Mouse (Mus musculus) heart, embryonic 15.5 days (tissue): ENCODE measurements around the gene Scn10a. TPM values are rescaled to one million over a fixed set of nuclear protein-coding genes. Genes with fewer than 3 reads are reported as not detected.

ENCODE experiments used
- ATAC-seq: fragments of 200-750 bp; cut with Nextera tagmentation; replicated peaks from 2 replicates; pipeline ENCODE4 v1.8.0; 2017; ENCODE audit warnings: low read depth, moderate TSS enrichment; ENCODE audit not compliant: insufficient number of reproducible peaks, insufficient read depth, low FRiP score
- H3K27ac ChIP-seq: fragments of 300-500 bp; sonication (generic); 2 replicates; pipeline ENCODE4 v1.5.1; 2015; ENCODE audit warnings: mild to moderate bottlenecking, inconsistent platforms
- H3K27me3 ChIP-seq: fragments of 300-500 bp; sonication (generic); 2 replicates; pipeline ENCODE4 v1.6.1; 2015; ENCODE audit warnings: inconsistent platforms
- H3K36me3 ChIP-seq: fragments of 300-500 bp; sonication (generic); 2 replicates; pipeline ENCODE4 v1.6.1; 2015; ENCODE audit warnings: mild to moderate bottlenecking, inconsistent platforms
- H3K4me1 ChIP-seq: fragments of 300-500 bp; sonication (generic); replicated peaks from 2 replicates; pipeline ENCODE4 v1.6.1; 2015; ENCODE audit warnings: inconsistent platforms
- H3K4me2 ChIP-seq: fragments of 300-500 bp; sonication (generic); 2 replicates; pipeline ENCODE4 v1.6.1; 2015; ENCODE audit warnings: inconsistent platforms, mild to moderate bottlenecking, moderate library complexity
- H3K4me3 ChIP-seq: fragments of 300-500 bp; sonication (generic); 2 replicates; pipeline ENCODE4 v1.5.1; 2015; ENCODE audit warnings: mild to moderate bottlenecking, inconsistent platforms
- H3K9ac ChIP-seq: fragments of 300-500 bp; sonication (generic); 2 replicates; pipeline ENCODE4 v1.6.1; 2015; ENCODE audit warnings: mild to moderate bottlenecking, inconsistent platforms
- H3K9me3 ChIP-seq: fragments of 300-500 bp; sonication (generic); replicated peaks from 2 replicates; pipeline ENCODE4 v1.6.1; 2016; ENCODE audit warnings: inconsistent platforms
- WGBS: fragments of 180-500 bp; shearing (Covaris S2); methylation state at CpG from one replicate; pipeline ENCODE4 v1.1.7; 2015; ENCODE audit warnings: mixed read lengths; 5-methylcytosine and 5-hydroxymethylcytosine counted together
- polyA plus RNA-seq: library from polyadenylated mRNA; unstranded; fragments of >200 nt; fragmentation: Nextera tagmentation; extraction: Ambion mirVana; gene quantifications from 2 replicates; pipeline ENCODE4 v1.2.1, GENCODE M21; 2015

Gene Scn10a
- polyA plus RNA-seq, 1 experiment from 2014 or later: 0.96 TPM

GRCm38 (mm10) chr9:119725293-119725862, 6.3 kb upstream of the Scn10a start:
- no peak for ATAC-seq
- no peaks in the 10 kb centered on the region for H3K9me3 ChIP-seq
- 0 out of 2 replicates have a peak, but pooled peaks cover 2% of the 10 kb centered on the region for H3K4me1 ChIP-seq
- no peak overlapping the region for H3K4me3 ChIP-seq
- H3K4me2 ChIP-seq: no peak overlapping the region
- H3K36me3 ChIP-seq: no peaks in the 10 kb centered on the region
- no peak overlapping the region for H3K27ac ChIP-seq
- H3K27me3 ChIP-seq: no peaks in the 10 kb centered on the region
- no peak overlapping the region for H3K9ac ChIP-seq
- WGBS: 70% methylated on average over 6 of the region's 6 CpGs

DNA sequence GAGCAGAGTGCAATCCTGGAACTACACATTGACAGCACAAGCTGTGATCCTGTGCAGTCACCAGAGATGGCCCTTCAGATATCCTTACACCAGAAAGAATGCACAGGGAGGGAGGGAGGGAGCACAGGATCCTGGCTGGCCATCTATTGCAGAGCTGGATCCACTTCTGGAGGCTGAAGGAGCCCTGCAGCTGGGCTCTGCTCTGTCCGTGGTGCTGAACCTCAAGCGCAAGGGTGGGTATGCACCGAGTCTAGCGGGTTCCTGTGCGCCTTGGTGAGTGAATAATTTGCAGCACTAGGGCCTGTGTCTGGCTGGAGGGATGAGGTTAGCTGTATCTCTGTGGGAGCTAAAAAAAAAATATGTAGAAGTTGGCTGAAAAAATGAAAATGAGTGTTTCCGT, 12.4 kb downstream of the Scn10a start:
- no peaks in the 10 kb centered on the region for H3K4me1 ChIP-seq
- H3K9me3 ChIP-seq: no peaks in the 10 kb centered on the region
- no peak overlapping the region for H3K4me3 ChIP-seq
- no peaks in the 10 kb centered on the region for H3K36me3 ChIP-seq
- H3K4me2 ChIP-seq: no peak overlapping the region
- H3K27ac ChIP-seq: no peak overlapping the region
- peak; percentile 53 for ATAC-seq
- 0 out of 2 replicates have a peak, but pooled peaks cover 5% of the 10 kb centered on the region for H3K27me3 ChIP-seq
- 9% methylated on average over 6 of the region's 6 CpGs for WGBS
- no peak overlapping the region for H3K9ac ChIP-seq

GRCm38 (mm10) chr9:119691505-119691904, 27.6 kb downstream of the Scn10a start:
- Histone ChIP-seq H3K9ac (no peak overlapping the region), H3K9me3 (no peaks in the 10 kb centered on the region), H3K4me3 (no peak overlapping the region), H3K27me3 (no peaks in the 10 kb centered on the region), H3K4me1 (no peaks in the 10 kb centered on the region), H3K4me2 (no peak overlapping the region), H3K36me3 (no peaks in the 10 kb centered on the region), H3K27ac (no peak overlapping the region)
- no peak for ATAC-seq
- WGBS: 50% methylated on average over 7 of the region's 7 CpGs

DNA sequence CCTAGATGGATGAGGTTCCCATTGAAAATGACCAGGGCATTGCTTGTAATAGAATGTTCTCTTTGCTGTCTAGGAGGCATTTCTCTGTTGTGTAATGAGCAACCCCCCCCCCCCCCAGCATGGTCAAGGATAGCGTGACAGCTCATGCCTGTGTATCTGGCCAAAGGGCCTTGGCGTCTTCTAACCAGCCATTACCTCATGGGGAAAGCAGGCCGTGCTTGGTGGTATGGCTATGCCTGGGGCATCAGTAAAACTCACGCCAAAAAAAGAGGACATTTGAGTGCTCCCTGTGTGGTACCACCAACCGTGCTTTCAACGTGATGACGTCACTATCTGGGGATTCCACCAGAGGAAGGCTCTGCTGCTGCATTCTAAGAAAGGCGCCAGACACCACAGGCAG, 28.1 kb downstream of the Scn10a start:
- Histone ChIP-seq H3K4me3 (no peak overlapping the region), H3K4me1 (no peaks in the 10 kb centered on the region), H3K9ac (no peak overlapping the region), H3K9me3 (no peaks in the 10 kb centered on the region), H3K27me3 (no peaks in the 10 kb centered on the region), H3K4me2 (no peak overlapping the region), H3K36me3 (no peaks in the 10 kb centered on the region), H3K27ac (no peak overlapping the region)
- 63% methylated on average over 8 of the region's 8 CpGs for WGBS
- ATAC-seq: no peak

DNA sequence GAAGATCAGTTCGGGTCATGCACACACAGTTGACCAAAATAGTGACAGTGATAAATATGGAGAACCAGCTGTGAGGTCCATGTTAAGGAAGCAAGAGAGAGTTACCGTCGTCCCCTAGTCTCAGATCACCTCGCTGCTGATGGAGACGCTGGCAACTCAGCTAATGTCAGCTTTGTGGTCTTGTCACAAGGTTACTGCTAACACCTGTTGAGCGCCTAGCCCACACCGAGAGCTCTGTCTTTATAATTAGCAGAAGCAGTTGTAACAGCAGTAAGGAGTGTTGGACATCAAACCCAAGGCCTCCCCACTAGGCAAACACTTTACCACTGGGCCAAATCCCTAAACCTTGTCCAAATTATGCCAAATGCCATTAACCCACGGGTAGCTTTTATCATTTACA, 31.2 kb downstream of the Scn10a start:
- Histone ChIP-seq H3K4me1 (no peaks in the 10 kb centered on the region), H3K36me3 (no peaks in the 10 kb centered on the region), H3K27me3 (no peaks in the 10 kb centered on the region), H3K27ac (no peak overlapping the region), H3K9ac (no peak overlapping the region), H3K9me3 (no peaks in the 10 kb centered on the region), H3K4me2 (no peak overlapping the region), H3K4me3 (no peak overlapping the region)
- ATAC-seq: no peak
- WGBS: 63% methylated on average over 8 of the region's 8 CpGs

DNA sequence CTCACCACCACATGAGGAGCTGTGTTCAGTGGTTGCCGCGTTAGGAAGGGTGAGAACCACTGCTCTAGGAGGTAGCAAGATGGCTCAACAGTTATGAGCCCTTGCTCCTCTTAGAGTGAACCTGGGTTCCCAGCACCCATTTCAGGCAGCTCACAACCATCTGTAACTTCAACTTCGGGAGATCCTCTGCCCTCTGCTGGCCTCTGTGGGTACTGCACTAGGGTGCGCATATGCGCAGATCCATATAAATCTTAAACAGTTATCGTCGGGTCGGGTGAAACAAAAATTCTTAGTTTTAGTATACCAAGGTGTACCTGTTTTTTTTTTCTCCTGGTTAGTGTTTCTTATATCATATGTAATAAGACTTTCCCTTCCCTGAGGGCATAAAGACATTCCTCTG, 32.9 kb downstream of the Scn10a start:
- no peaks in the 10 kb centered on the region for H3K9me3 ChIP-seq
- no peak overlapping the region for H3K27ac ChIP-seq
- WGBS: 93% methylated on average over 8 of the region's 8 CpGs
- no peak overlapping the region for H3K9ac ChIP-seq
- no peak overlapping the region for H3K4me2 ChIP-seq
- no peak for ATAC-seq
- H3K36me3 ChIP-seq: no peaks in the 10 kb centered on the region
- no peaks in the 10 kb centered on the region for H3K4me1 ChIP-seq
- no peaks in the 10 kb centered on the region for H3K27me3 ChIP-seq
- H3K4me3 ChIP-seq: no peak overlapping the region

- Histone ChIP-seq H3K4me3 (no peak overlapping the region), H3K4me2 (no peak overlapping the region), H3K27ac (no peak overlapping the region), H3K9ac (no peak overlapping the region), H3K4me1 (no peaks in the 10 kb centered on the region), H3K27me3 (no peaks in the 10 kb centered on the region), H3K36me3 (no peaks in the 10 kb centered on the region), H3K9me3 (no peaks in the 10 kb centered on the region)
- 63% methylated on average over 3 of the region's 3 CpGs for WGBS
- ATAC-seq: no peak
These were observed 38.2 kb downstream of the Scn10a start for GRCm38 (mm10) chr9:119680896-119681295.

DNA sequence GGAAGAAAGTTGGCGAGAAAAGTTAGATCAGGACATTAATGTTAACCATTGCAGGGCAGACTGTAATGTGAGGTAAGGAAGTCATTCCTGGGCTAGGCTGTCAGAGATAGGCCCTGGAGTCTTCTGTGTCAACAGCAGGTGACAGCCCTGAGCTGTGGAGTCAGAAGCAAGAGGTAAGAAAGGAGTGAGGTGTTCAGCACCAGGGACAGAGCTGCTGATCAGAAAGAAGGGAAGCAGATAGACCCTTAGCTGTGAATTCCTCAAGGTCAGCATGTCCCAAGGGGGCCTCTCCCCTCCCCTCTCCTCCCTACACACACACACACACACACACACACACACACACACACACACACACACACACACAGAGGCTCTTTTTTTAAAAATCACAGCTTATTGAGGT, 55.0 kb downstream of the Scn10a start:
- no peaks in the 10 kb centered on the region for H3K36me3 ChIP-seq
- H3K9ac ChIP-seq: no peak overlapping the region
- no peak for ATAC-seq
- 42% methylated on average over 1 of the region's 1 CpGs for WGBS
- no peaks in the 10 kb centered on the region for H3K4me1 ChIP-seq
- no peak overlapping the region for H3K4me2 ChIP-seq
- H3K4me3 ChIP-seq: no peak overlapping the region
- H3K27me3 ChIP-seq: 0 out of 2 replicates have a peak, but pooled peaks cover 3% of the 10 kb centered on the region
- no peaks in the 10 kb centered on the region for H3K9me3 ChIP-seq
- no peak overlapping the region for H3K27ac ChIP-seq

DNA sequence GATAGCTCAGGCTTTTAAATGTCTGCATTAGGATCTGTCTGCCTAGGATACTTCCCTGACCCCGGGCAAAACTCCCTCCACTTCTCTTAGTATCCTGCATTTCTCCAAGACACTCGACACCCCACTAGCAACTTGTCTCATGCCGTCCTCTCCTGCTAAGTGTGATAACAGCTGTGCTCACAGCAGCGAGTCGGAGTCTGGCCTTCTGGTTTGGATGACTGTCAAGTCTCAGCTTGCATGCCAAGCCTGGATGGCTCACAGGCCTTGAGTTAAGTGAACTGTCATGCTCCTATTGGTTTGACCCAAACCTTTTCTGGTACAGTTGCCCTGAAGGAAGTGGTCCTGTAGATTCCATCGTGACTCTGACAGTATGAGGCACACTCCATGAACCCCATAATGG, 63.0 kb downstream of the Scn10a start:
- Histone ChIP-seq H3K4me1 (peaks cover 6% of the 10 kb centered on the region), H3K4me2 (no peak overlapping the region), H3K27me3 (no peaks in the 10 kb centered on the region), H3K9ac (no peak overlapping the region), H3K27ac (no peak overlapping the region), H3K36me3 (no peaks in the 10 kb centered on the region), H3K4me3 (no peak overlapping the region), H3K9me3 (no peaks in the 10 kb centered on the region)
- no peak for ATAC-seq
- WGBS: 21% methylated on average over 6 of the region's 6 CpGs

GRCm38 (mm10) chr9:119653758-119654157, 65.4 kb downstream of the Scn10a start:
- no peaks in the 10 kb centered on the region for H3K36me3 ChIP-seq
- WGBS: 60% methylated on average over 5 of the region's 5 CpGs
- H3K27me3 ChIP-seq: no peaks in the 10 kb centered on the region
- no peaks in the 10 kb centered on the region for H3K9me3 ChIP-seq
- no peak overlapping the region for H3K4me2 ChIP-seq
- H3K27ac ChIP-seq: no peak overlapping the region
- no peak for ATAC-seq
- H3K4me1 ChIP-seq: peaks cover 6% of the 10 kb centered on the region
- no peak overlapping the region for H3K9ac ChIP-seq
- no peak overlapping the region for H3K4me3 ChIP-seq

- Histone ChIP-seq H3K9ac (no peak overlapping the region), H3K4me1 (no peaks in the 10 kb centered on the region), H3K27me3 (no peaks in the 10 kb centered on the region), H3K9me3 (no peaks in the 10 kb centered on the region), H3K4me2 (no peak overlapping the region), H3K27ac (no peak overlapping the region), H3K36me3 (no peaks in the 10 kb centered on the region), H3K4me3 (no peak overlapping the region)
- ATAC-seq: no peak
- WGBS: 65% methylated on average over 8 of the region's 8 CpGs
These were observed 72.1 kb downstream of the Scn10a start for GRCm38 (mm10) chr9:119646942-119647547.

DNA sequence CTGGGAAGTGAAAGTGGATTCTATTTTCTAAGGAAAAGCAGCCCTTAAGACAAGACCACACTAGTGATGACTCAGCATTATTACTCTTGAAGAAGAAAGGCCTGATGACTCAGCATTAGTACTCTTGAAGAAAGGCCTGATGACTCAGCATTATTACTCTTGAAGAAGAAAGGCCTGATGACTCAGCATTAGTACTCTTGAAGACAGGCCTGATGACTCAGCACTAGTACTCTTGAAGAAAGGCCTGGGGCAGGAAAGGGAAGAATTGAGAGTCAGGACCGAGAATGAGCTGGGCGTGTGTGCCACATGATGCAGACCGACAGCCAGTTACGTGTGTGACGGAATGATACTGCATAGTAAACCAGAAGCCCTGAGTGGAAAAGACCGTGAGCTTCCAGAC, 77.1 kb downstream of the Scn10a start:
- no peaks in the 10 kb centered on the region for H3K36me3 ChIP-seq
- no peak overlapping the region for H3K4me3 ChIP-seq
- H3K4me2 ChIP-seq: no peak overlapping the region
- WGBS: 83% methylated on average over 6 of the region's 6 CpGs
- H3K9me3 ChIP-seq: no peaks in the 10 kb centered on the region
- ATAC-seq: no peak
- no peaks in the 10 kb centered on the region for H3K27me3 ChIP-seq
- H3K27ac ChIP-seq: no peak overlapping the region
- H3K9ac ChIP-seq: no peak overlapping the region
- H3K4me1 ChIP-seq: no peaks in the 10 kb centered on the region
